Mouse (Mus musculus) CD4-positive, CD25-positive, alpha-beta regulatory T cell, adult 2 months (primary cell): ENCODE measurements at regions not wholly inside any gene's neighbourhood (a gene's known extent, or its start where the extent isn't known, plus 50 kb on each side); places are given as distances from the start of the nearest gene placed in this dataset.

Experiments
- DNase-seq: peaks from one replicate; pipeline ENCODE4 v3.0.0-alpha.2; 2012; ENCODE audit warnings: low read depth, low spot score

GRCm38 (mm10) chr4:87718166-87718805 lies 314.9 kb downstream of the Mllt3 start:
- no peak for DNase-seq

- no peak for DNase-seq
These were observed 317.8 kb downstream of the Mllt3 start for GRCm38 (mm10) chr4:87715212-87715933.

GRCm38 (mm10) chr4:87712691-87713090 lies 320.5 kb downstream of the Mllt3 start:
- DNase-seq, result no peak

GRCm38 (mm10) chr4:87712286-87712685 lies 320.9 kb downstream of the Mllt3 start:
- no peak for DNase-seq

GRCm38 (mm10) chr4:87711185-87711827 lies 321.9 kb downstream of the Mllt3 start:
- no peak for DNase-seq

DNA sequence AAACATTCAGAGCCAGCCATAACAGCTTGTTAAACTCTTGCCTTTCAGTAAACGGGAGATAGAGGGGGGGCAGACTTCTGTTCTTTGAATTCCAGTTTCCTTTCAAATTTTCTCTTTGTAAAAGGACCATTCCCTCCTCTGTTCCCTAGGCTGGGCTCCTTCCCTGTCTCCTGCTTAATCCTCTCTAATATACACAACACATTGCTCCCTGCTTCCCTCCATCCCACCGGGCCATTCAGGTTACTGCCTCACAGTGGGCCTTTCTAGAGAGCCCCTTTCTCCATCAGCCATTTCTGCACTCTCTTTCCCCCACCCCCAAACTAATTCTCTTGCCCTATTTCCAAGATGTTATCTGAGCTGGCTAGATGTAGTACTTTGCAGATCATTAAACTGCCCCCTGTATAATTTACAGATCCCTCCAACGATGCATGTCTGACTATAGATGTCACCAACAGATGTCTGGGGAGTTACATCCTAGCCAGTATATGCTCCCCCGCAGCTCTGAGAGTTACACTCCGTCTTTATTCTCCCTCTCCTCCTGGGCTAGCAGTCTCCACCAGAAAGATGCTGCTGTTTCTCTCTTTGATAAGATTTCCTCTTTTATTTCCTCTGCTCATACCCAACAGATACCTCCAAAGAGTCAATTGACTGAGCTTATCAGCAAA lies 324.1 kb downstream of the Mllt3 start:
- DNase-seq, result no peak

DNA sequence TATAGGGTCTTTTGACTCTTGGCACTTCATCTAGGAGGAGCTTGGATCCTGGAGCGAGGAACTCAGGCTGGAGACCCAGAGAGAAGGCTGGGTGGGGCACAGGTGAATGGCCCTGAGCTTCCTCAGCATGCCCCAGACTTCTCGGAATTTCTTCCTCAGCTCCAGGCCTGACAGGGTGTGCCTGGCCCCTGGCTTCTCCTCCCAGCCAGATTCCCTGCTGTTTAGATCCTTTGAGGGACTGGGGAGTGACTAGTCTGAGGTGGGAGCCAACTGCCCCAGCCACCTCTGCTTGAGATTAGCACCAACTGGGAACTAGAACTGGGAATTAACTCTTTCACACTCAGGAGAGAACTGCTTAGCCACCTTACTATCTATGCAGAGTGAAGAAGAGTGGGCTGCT lies 325.8 kb downstream of the Mllt3 start:
- DNase-seq, result no peak

- DNase-seq, result no peak
These were observed 330.3 kb downstream of the Mllt3 start for GRCm38 (mm10) chr4:87702834-87703233.

GRCm38 (mm10) chr4:87702290-87702689 lies 330.9 kb downstream of the Mllt3 start:
- no peak for DNase-seq

DNA sequence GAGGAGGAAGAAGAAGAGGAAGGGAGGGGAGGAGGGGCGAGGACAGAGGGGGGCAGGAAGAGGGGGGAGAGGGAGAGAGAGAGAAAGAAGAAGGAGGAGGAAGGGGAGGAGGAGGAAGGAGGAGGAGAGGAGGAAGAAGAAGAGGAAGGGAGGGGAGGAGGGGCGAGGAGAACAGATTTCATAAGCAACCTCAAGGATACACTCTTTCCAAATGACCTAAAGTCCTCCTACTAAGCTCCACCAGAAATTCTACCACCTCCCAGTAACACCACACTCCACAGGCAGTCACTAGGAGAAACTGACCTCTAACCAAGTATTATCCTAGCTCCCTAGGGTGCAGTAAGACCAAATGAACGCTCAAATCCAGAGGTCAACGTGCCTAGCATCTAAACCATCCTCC lies 332.1 kb downstream of the Mllt3 start:
- DNase-seq, result no peak

DNA sequence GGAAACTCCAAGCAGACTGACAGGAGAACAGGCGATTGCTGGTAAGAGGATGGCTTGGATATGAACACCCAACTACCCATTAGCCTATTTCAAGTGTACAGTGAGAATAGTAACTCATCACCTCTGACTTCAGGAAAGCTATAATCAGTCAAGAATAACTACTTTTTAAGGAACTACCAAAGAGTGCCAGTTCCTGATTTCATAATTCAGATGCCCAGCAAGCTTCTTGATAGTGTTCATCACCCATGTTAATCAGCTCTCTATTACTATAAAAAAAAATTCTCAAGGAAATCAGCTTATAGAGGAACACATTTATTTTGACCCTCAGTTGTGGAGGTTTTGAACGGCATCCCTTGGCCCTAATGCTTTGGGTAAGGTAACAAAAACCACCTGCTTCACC lies 332.7 kb downstream of the Mllt3 start:
- no peak for DNase-seq

DNA sequence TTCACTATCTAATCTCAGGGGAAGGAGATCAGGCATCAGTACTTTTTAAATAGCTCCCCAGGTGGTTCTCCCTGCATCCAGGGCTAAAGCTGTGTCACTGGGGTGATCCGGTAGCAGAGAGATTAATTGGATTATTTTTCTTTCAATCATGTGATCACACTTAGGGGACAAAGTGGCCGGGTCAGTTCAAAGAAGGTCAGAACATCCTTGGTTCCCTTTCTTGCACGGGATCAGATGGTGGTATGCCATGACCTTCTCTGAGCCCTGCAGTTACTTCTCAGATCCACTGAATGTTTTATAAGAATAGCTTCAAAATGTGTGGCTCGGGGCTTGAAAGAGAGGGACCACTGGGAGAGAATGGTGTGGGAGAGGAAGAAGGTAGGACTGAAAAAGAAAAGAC lies 333.6 kb downstream of the Mllt3 start:
- DNase-seq, result no peak

GRCm38 (mm10) chr4:87698750-87699149 lies 334.4 kb downstream of the Mllt3 start:
- DNase-seq, result no peak

DNA sequence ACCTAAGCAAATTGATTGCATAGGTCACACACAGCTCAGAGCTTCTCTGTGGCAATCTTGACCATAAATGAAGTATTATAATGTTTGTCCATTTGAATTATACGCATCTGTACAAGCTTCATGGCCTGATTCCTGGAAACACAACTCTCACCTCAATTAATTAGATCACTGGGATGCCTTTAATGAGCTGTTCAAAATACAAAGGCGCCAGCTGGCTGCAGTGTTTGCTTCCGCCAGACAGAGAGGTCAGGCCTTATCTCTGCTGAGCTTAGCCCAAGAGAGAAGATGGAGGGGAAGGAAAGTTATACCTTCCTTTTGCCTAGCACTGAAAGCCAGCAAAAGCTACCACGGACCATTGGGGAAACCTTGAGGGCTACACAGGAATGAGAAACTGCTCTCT lies 336.2 kb downstream of the Mllt3 start:
- no peak for DNase-seq

GRCm38 (mm10) chr4:87695811-87696210 lies 337.4 kb downstream of the Mllt3 start:
- DNase-seq, result no peak

DNA sequence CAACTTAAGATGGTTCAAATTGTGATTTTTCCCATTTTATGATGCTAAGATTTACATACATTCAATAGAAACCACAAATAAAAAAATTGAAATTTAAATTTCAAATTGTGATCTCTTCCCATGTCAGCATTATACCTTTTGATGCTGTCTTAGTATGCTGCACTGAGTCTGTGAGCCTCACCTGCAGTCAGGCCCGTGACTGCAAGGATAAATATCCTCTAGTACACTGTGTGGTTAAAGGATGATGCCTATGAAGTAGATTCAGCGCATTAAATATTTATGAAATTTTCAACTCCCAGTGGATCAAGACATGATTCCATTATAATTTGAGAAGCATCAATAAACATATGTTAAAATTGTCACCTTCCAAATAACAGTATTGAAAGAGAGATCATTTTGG lies 340.4 kb downstream of the Mllt3 start:
- DNase-seq, result no peak

GRCm38 (mm10) chr4:87684952-87685351 lies 348.2 kb downstream of the Mllt3 start:
- no peak for DNase-seq

DNA sequence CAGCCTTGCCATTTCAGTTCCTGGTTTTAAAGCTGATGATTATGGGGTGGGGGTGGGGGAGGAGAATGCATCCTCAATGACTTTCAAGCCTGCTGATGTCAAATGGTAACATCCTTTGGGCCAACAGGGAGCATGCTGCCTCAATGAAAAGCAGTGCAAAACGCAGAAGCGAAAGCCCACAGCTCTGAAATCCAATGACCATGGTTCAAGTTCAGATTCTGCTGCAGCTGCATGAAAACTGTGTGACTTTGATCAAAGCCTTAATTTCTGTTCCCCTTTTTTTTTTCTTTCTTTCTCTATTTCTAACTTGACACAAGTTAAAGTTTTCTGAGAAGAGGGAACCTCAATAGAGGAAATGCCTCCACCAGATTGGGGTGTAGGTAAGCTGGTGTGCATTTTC lies 350.4 kb downstream of the Mllt3 start:
- DNase-seq, result no peak

DNA sequence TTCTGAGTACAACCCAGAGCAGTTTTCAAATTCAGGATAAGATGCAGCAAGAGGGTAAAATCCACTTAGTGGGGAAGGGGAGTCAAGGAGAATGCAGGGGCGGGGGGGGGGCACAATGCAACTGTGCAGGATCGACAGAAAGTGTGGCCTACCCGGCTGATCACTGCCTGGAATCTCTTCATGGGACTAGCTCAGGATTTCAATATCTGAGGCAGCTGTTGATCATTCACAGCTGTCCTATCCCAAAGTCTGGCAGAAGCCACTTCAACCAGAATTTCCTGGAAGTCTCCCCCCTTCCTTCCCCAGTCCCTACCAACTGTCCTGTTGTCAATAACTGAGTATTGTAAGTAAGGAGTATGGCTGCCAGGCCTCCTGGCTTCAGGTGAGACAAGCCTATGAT lies 362.1 kb downstream of the Mllt3 start:
- no peak for DNase-seq

GRCm38 (mm10) chr4:87670167-87670566 lies 363.0 kb downstream of the Mllt3 start:
- DNase-seq, result no peak

GRCm38 (mm10) chr4:87669480-87669879 lies 363.7 kb downstream of the Mllt3 start:
- DNase-seq, result peak; percentile 42

DNA sequence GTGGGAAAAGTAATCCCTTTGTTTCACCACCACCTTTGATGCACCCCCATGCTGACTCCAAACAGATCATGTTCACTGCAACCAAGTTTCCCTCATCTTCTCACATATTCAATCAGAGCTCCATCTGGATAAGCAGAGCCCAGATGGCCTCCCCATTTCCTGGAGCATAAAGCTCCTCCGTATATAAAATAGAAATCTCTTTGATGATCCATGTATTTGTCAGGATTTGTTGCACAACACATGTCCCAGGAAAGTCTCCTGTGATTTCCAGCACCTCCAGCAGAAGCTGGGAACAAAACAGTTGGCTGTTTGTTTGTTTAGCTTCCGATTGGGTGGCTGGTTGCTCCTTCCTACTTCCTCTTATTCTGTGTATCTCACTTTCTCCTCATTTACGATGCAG lies 364.9 kb downstream of the Mllt3 start:
- DNase-seq, result no peak
